Mouse (Mus musculus) neural tube, embryonic 13.5 days (tissue): Measurements from ENCODE around the gene Dbil5. TPM values are rescaled to one million over a fixed set of nuclear protein-coding genes. Genes with fewer than 3 reads are reported as not detected.
A peak's percentile ranks its signal among the peaks of the same experiment; 100 is the strongest.

ENCODE experiments used
- ATAC-seq: fragments of 200-750 bp; cut with Nextera tagmentation; 2 replicates; pipeline ENCODE4 v1.8.0; 2017; ENCODE audit warnings: low read depth, mild to moderate bottlenecking, moderate TSS enrichment, moderate library complexity
- H3K27ac ChIP-seq: fragments of 300-500 bp; sonication (generic); replicated peaks from 2 replicates; pipeline ENCODE4 v1.5.1; 2015; ENCODE audit warnings: moderate library complexity, mild to moderate bottlenecking, inconsistent platforms
- H3K27me3 ChIP-seq: fragments of 300-500 bp; sonication (generic); 2 replicates; pipeline ENCODE4 v1.6.1; 2015; ENCODE audit warnings: mild to moderate bottlenecking, inconsistent platforms
- H3K36me3 ChIP-seq: fragments of 300-500 bp; sonication (generic); 2 replicates; pipeline ENCODE4 v1.6.1; 2015; ENCODE audit warnings: mild to moderate bottlenecking, inconsistent platforms
- H3K4me1 ChIP-seq: fragments of 300-500 bp; sonication (generic); replicated peaks from 2 replicates; pipeline ENCODE4 v1.6.1; 2015; ENCODE audit warnings: inconsistent platforms
- H3K4me2 ChIP-seq: fragments of 300-500 bp; sonication (generic); 2 replicates; pipeline ENCODE4 v1.6.1; 2015; ENCODE audit warnings: inconsistent platforms, mild to moderate bottlenecking, moderate library complexity
- H3K4me3 ChIP-seq: fragments of 300-500 bp; sonication (generic); 2 replicates; pipeline ENCODE4 v1.5.1; 2015; ENCODE audit warnings: mild to moderate bottlenecking, inconsistent platforms
- H3K9ac ChIP-seq: fragments of 300-500 bp; sonication (generic); 2 replicates; pipeline ENCODE4 v1.6.1; 2015; ENCODE audit warnings: moderate library complexity, mild to moderate bottlenecking, inconsistent platforms
- H3K9me3 ChIP-seq: fragments of 300-500 bp; sonication (generic); 2 replicates; pipeline ENCODE4 v1.6.1; 2016; ENCODE audit warnings: inconsistent platforms
- WGBS: fragments of 180-500 bp; shearing (Covaris S2); methylation state at CpG from one replicate; pipeline ENCODE4 v1.1.7; 2015; 5-methylcytosine and 5-hydroxymethylcytosine counted together
- polyA plus RNA-seq: library from polyadenylated mRNA; unstranded; fragments of >200 nt; fragmentation: Nextera tagmentation; extraction: Ambion mirVana; gene quantifications from 2 replicates; pipeline ENCODE4 v1.2.1, GENCODE M21; 2015

Gene Dbil5
- polyA plus RNA-seq, 1 experiment from 2014 or later: 0.73 TPM

GRCm38 (mm10) chr11:76260208-76261050, 43.0 kb downstream of the Dbil5 start:
- H3K9ac ChIP-seq: peak overlapping the region; percentile 45; the same call in 1 of the 2 replicates
- no peak for ATAC-seq
- no peak overlapping the region for H3K4me3 ChIP-seq
- H3K4me1 ChIP-seq: peaks cover 64% of the 10 kb centered on the region
- WGBS: 39% methylated on average over 10 of the region's 10 CpGs
- H3K27ac ChIP-seq: peak overlapping the region; percentile 61
- H3K27me3 ChIP-seq: no peaks in the 10 kb centered on the region
- H3K9me3 ChIP-seq: no peaks in the 10 kb centered on the region
- no peak overlapping the region for H3K4me2 ChIP-seq
- H3K36me3 ChIP-seq: peaks cover 19% of the 10 kb centered on the region

DNA sequence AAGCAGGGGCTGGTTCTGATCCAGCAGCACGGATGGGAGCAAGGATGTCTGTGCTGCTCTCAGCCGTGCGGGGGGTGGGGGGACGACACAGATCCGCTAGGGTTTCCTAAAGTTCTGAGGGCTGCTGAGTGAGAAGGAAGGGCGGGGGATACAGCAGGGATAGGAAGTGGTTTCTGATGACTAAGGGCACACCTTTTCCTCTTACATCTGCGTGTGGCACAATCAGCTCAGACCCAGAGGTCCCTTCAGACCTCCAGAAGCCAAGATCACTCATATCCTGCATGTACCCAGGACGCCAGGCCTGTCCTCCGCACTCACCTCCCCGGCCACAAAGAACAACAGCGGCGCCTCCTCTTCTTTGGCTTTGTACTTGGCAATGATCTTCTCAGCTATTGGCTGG, 43.8 kb downstream of the Dbil5 start:
- Histone ChIP-seq H3K27me3 (no peaks in the 10 kb centered on the region), H3K9ac (peak overlapping the region; percentile 45; the same call in 1 of the 2 replicates), H3K4me3 (no peak overlapping the region), H3K4me2 (no peak overlapping the region), H3K27ac (peak overlapping the region; percentile 61), H3K4me1 (peaks cover 61% of the 10 kb centered on the region), H3K36me3 (peaks cover 19% of the 10 kb centered on the region), H3K9me3 (no peaks in the 10 kb centered on the region)
- ATAC-seq: no peak
- 77% methylated on average over 12 of the region's 12 CpGs for WGBS

DNA sequence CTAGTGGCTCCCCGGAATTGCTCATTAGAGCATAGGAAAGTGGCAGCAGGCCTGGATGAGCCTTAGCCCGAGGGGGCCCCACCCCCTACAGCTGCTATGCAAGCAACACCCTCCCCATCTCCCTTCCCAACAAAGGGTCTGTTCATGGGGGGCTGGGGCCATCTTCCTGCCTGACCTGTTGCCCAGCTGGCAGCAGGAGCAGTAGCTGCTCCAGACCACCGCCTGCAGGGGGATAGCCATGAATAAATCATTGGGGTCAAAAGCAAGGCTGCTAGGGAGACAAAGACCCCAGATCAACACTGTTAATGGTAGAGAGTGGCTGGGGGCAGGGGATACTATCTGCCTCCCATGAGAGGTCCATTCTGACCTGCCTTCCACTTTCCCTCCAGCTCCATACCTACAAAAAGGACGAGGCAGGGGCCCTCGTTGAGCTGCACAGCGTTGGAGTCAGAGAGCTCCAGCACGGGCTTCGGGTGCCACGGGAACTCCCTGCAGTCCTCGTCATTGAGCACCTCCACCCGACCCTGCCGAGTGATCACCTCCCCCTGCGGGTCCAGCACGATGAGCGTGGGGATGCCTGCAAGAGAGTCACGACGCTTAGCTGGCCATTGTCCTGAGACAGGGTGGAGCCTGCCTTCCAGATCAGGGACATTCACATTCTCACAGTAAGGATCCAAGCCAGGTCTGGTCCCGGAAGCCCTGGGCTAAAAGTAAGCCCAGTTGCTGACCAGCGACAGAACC, 45.4 kb downstream of the Dbil5 start:
- Histone ChIP-seq H3K27ac (peak overlapping the region; percentile 64), H3K4me1 (peaks cover 68% of the 10 kb centered on the region), H3K4me2 (peak overlapping the region; percentile 31), H3K27me3 (no peaks in the 10 kb centered on the region), H3K9me3 (no peaks in the 10 kb centered on the region), H3K4me3 (no peak overlapping the region), H3K9ac (peak overlapping the region; percentile 57), H3K36me3 (peaks cover 8% of the 10 kb centered on the region)
- peak; percentile 34; the same call in 1 of the 2 replicates for ATAC-seq
- 7% methylated on average over 19 of the region's 19 CpGs for WGBS

DNA sequence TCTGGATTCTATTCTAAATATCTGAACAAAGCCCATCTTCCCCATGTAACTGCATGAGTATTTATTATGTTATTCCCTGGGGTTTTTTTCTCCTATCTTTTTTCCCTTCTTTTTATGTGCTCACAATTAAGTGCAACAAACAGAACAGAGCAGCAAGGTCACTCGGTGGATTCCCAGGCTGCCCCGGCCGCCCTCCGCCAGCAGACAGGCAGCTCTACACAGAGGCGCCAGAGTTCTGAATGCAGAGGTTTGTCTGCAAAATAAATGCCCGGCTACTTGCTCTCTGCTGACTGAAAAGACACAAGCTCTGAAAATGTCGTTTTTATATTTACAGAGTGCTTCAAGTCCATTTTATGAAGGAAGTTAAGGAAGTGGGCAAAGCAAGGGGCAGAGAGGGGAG, 50.1 kb downstream of the Dbil5 start:
- Histone ChIP-seq H3K9ac (peak overlapping the region; percentile 22; the same call in 1 of the 2 replicates), H3K36me3 (peaks cover 17% of the 10 kb centered on the region), H3K27me3 (no peaks in the 10 kb centered on the region), H3K4me1 (peaks cover 49% of the 10 kb centered on the region), H3K9me3 (no peaks in the 10 kb centered on the region), H3K4me3 (no peak overlapping the region), H3K27ac (peak overlapping the region; percentile 85), H3K4me2 (no peak overlapping the region)
- ATAC-seq: 0 out of 2 replicates have a peak, but pooled peaks have one; percentile 16
- 13% methylated on average over 7 of the region's 7 CpGs for WGBS

GRCm38 (mm10) chr11:76268001-76268459, 50.6 kb downstream of the Dbil5 start:
- Histone ChIP-seq H3K9me3 (no peaks in the 10 kb centered on the region), H3K27ac (peak overlapping the region; percentile 85), H3K4me3 (no peak overlapping the region), H3K4me2 (no peak overlapping the region), H3K36me3 (peaks cover 17% of the 10 kb centered on the region), H3K9ac (peak overlapping the region; percentile 22; the same call in 1 of the 2 replicates), H3K27me3 (no peaks in the 10 kb centered on the region), H3K4me1 (peaks cover 44% of the 10 kb centered on the region)
- WGBS: 24% methylated on average over 5 of the region's 5 CpGs
- ATAC-seq: peak; percentile 73

Other genes with a start within 250 kb of the Dbil5 start
- 0.43 and 0.68 TPM in 2 replicates for gene 1700016K19Rik, start 217.7 kb upstream of the Dbil5 start, polyA plus RNA-seq
- gene Rflnb, start 189.8 kb upstream of the Dbil5 start, polyA plus RNA-seq: 12.1 and 13.6 TPM in 2 replicates
- 68.7 and 69.3 TPM in 2 replicates for gene Vps53, start 38.0 kb upstream of the Dbil5 start, polyA plus RNA-seq
- 28.4 and 28.6 TPM in 2 replicates for gene Fam57a, start 37.9 kb upstream of the Dbil5 start, polyA plus RNA-seq
- 14.6 and 16.9 TPM in 2 replicates for gene Gemin4, start 56 bp downstream of the Dbil5 start, polyA plus RNA-seq
- 19.7 and 20.8 TPM in 2 replicates for gene Mrm3, start 26.1 kb downstream of the Dbil5 start, polyA plus RNA-seq
- 108 and 112 TPM in 2 replicates for gene Glod4, start 26.1 kb downstream of the Dbil5 start, polyA plus RNA-seq
- 36.4 and 38.7 TPM in 2 replicates for gene Nxn, start 181.5 kb downstream of the Dbil5 start, polyA plus RNA-seq
- 103 and 124 TPM in 2 replicates for gene Timm22, start 189.3 kb downstream of the Dbil5 start, polyA plus RNA-seq